Mouse (Mus musculus) hindbrain, postnatal 0 days (tissue): ENCODE results near the gene Rbm5. TPM values are rescaled to one million over a fixed set of nuclear protein-coding genes. Genes with fewer than 3 reads are reported as not detected.

Experiments used
- ATAC-seq: fragments of 200-750 bp; cut with Nextera tagmentation; 2 replicates; pipeline ENCODE4 v1.8.0; 2017; ENCODE audit warnings: mild to moderate bottlenecking, moderate TSS enrichment, moderate library complexity
- DNase-seq: peaks from one replicate; pipeline ENCODE4 v3.0.0-alpha.2; 2015; ENCODE audit warnings: low spot score
- H3K27ac ChIP-seq: fragments of 300-500 bp; sonication (generic); 2 replicates; pipeline ENCODE4 v1.5.1; 2014; ENCODE audit warnings: mild to moderate bottlenecking
- H3K27me3 ChIP-seq: fragments of 300-500 bp; sonication (generic); 2 replicates; pipeline ENCODE4 v1.6.1; 2014; ENCODE audit warnings: low read length, mixed read lengths; ENCODE audit not compliant: insufficient read depth
- H3K36me3 ChIP-seq: fragments of 300-500 bp; sonication (generic); 2 replicates; pipeline ENCODE4 v1.6.1; 2014; ENCODE audit warnings: low read length, mixed read lengths; ENCODE audit not compliant: insufficient read depth
- H3K4me1 ChIP-seq: fragments of 300-500 bp; sonication (generic); 2 replicates; pipeline ENCODE4 v1.6.1; 2014; ENCODE audit warnings: antibody characterized with exemption, low read length, mixed read lengths; ENCODE audit not compliant: insufficient read depth
- H3K4me2 ChIP-seq: fragments of 300-500 bp; sonication (generic); 2 replicates; pipeline ENCODE4 v1.6.1; 2014; ENCODE audit warnings: low read depth, mild to moderate bottlenecking, low read length, moderate library complexity, mixed read lengths
- H3K4me3 ChIP-seq: fragments of 300-500 bp; sonication (generic); 2 replicates; pipeline ENCODE4 v1.5.1; 2014; ENCODE audit warnings: low read length
- H3K9ac ChIP-seq: fragments of 300-500 bp; sonication (generic); replicated peaks from 2 replicates; pipeline ENCODE4 v1.6.1; 2014; ENCODE audit warnings: mild to moderate bottlenecking, low read length, moderate library complexity, mixed read lengths
- H3K9me3 ChIP-seq: fragments of 300-500 bp; sonication (generic); 2 replicates; pipeline ENCODE4 v1.6.1; 2016; ENCODE audit warnings: low read length, mixed read lengths
- CTCF ChIP-seq: IDR thresholded peaks from 2 replicates; pipeline ENCODE4 v1.5.1; 2016; ENCODE audit warnings: antibody characterized with exemption, control low read depth, low read depth
- WGBS: fragments of 180-500 bp; shearing (Covaris S2); extraction: QIAGEN DNeasy Blood & Tissue Kit; methylation state at CpG from one replicate; pipeline ENCODE4 v1.1.7; 2014; 5-methylcytosine and 5-hydroxymethylcytosine counted together
- polyA plus RNA-seq: library from polyadenylated mRNA; unstranded; fragments of >200 nt; fragmentation: Nextera tagmentation; extraction: Ambion mirVana; gene quantifications from 2 replicates; pipeline ENCODE4 v1.2.1, GENCODE M21; 2015
- total RNA-seq: library from RNA; depleted of rRNA; stranded (reverse); fragments of >200 nt; gene quantifications from 2 replicates; pipeline ENCODE4 v1.2.3, GENCODE M21; 2014

The Rbm5 gene
- total and polyA plus RNA-seq, 2 experiments from 2014 or later: 142 to 149 TPM

GRCm38 (mm10) chr9:107723794-107724531 is 46.8 kb downstream of the Rbm5 start:
- no peaks in the 10 kb centered on the region for H3K9me3 ChIP-seq
- H3K4me2 ChIP-seq: peak overlapping the region; percentile 36
- H3K27ac ChIP-seq: peak overlapping the region; percentile 51; the same call in 1 of the 2 replicates
- no peak for TF ChIP-seq CTCF
- ATAC-seq (peak; percentile 66), DNase-seq (peak; percentile 76)
- no peaks in the 10 kb centered on the region for H3K27me3 ChIP-seq
- peaks cover 18% of the 10 kb centered on the region; the same call in 1 of the 2 replicates for H3K4me1 ChIP-seq
- WGBS: 9% methylated on average over 11 of the region's 11 CpGs
- 0 out of 2 replicates have a peak overlapping the region, but pooled peaks have one; percentile 3 for H3K9ac ChIP-seq
- no peaks in the 10 kb centered on the region for H3K36me3 ChIP-seq
- H3K4me3 ChIP-seq: no peak overlapping the region

- peaks cover 18% of the 10 kb centered on the region; the same call in 1 of the 2 replicates for H3K4me1 ChIP-seq
- H3K4me2 ChIP-seq: peak overlapping the region; percentile 36; the same call in 1 of the 2 replicates
- H3K27ac ChIP-seq: peak overlapping the region; percentile 51; the same call in 1 of the 2 replicates
- H3K9ac ChIP-seq: 0 out of 2 replicates have a peak overlapping the region, but pooled peaks have one; percentile 5
- WGBS: 24% methylated on average over 6 of the region's 6 CpGs
- no peaks in the 10 kb centered on the region for H3K36me3 ChIP-seq
- H3K4me3 ChIP-seq: no peak overlapping the region
- no peak for TF ChIP-seq CTCF
- ATAC-seq (peak; percentile 4; the same call in 1 of the 2 replicates), DNase-seq (no peak)
- no peaks in the 10 kb centered on the region for H3K9me3 ChIP-seq
- H3K27me3 ChIP-seq: no peaks in the 10 kb centered on the region
Measured at GRCm38 (mm10) chr9:107723292-107723691, 47.5 kb downstream of the Rbm5 start.

- no peaks in the 10 kb centered on the region for H3K36me3 ChIP-seq
- H3K27me3 ChIP-seq: no peaks in the 10 kb centered on the region
- H3K4me1 ChIP-seq: peaks cover 31% of the 10 kb centered on the region
- H3K9ac ChIP-seq: no peak overlapping the region
- no peak for TF ChIP-seq CTCF
- no peak overlapping the region for H3K27ac ChIP-seq
- WGBS: 80% methylated on average over 10 of the region's 10 CpGs
- ATAC-seq (no peak), DNase-seq (no peak)
- no peaks in the 10 kb centered on the region for H3K9me3 ChIP-seq
- H3K4me3 ChIP-seq: no peak overlapping the region
- H3K4me2 ChIP-seq: no peak overlapping the region
Measured at GRCm38 (mm10) chr9:107718781-107719540, 51.8 kb downstream of the Rbm5 start.

GRCm38 (mm10) chr9:107716951-107717350 is 53.8 kb downstream of the Rbm5 start:
- no peaks in the 10 kb centered on the region for H3K36me3 ChIP-seq
- DNase-seq (peak; percentile 71), ATAC-seq (peak; percentile 25; the same call in 1 of the 2 replicates)
- peaks cover 18% of the 10 kb centered on the region for H3K4me1 ChIP-seq
- WGBS: 23% methylated on average over 6 of the region's 6 CpGs
- H3K9me3 ChIP-seq: no peaks in the 10 kb centered on the region
- no peak overlapping the region for H3K9ac ChIP-seq
- H3K27me3 ChIP-seq: no peaks in the 10 kb centered on the region
- H3K27ac ChIP-seq: no peak overlapping the region
- no peak overlapping the region for H3K4me2 ChIP-seq
- no peak for TF ChIP-seq CTCF
- no peak overlapping the region for H3K4me3 ChIP-seq

- DNase-seq: no peak
- Histone ChIP-seq H3K4me3 (no peak overlapping the region), H3K9me3 (no peaks in the 10 kb centered on the region), H3K4me1 (peaks cover 18% of the 10 kb centered on the region), H3K27me3 (no peaks in the 10 kb centered on the region), H3K4me2 (no peak overlapping the region), H3K9ac (no peak overlapping the region), H3K36me3 (no peaks in the 10 kb centered on the region), H3K27ac (no peak overlapping the region)
- WGBS: 80% methylated on average over 2 of the region's 2 CpGs
- TF ChIP-seq CTCF: no peak
- no peak for ATAC-seq
Measured at GRCm38 (mm10) chr9:107715632-107716031, 55.2 kb downstream of the Rbm5 start.

GRCm38 (mm10) chr9:107714221-107714952 is 56.4 kb downstream of the Rbm5 start:
- Histone ChIP-seq H3K9me3 (no peaks in the 10 kb centered on the region), H3K27ac (no peak overlapping the region; the same call in 1 of the 2 replicates), H3K4me2 (no peak overlapping the region), H3K4me3 (no peak overlapping the region), H3K27me3 (no peaks in the 10 kb centered on the region), H3K36me3 (no peaks in the 10 kb centered on the region), H3K9ac (no peak overlapping the region), H3K4me1 (peaks cover 18% of the 10 kb centered on the region)
- WGBS: 18% methylated on average over 12 of the region's 12 CpGs
- 0 out of 2 replicates have a peak, but pooled peaks have one; percentile 9 for TF ChIP-seq CTCF
- DNase-seq (peak; percentile 65), ATAC-seq (no peak)
